Mouse (Mus musculus) large intestine, adult 2 months (tissue): ENCODE results near the gene Sdf2. TPM values are rescaled to one million over a fixed set of nuclear protein-coding genes. Genes with fewer than 3 reads are reported as not detected.

Source experiments
- DNase-seq: peaks from one replicate; pipeline ENCODE4 v3.0.0-alpha.2; 2012; ENCODE audit warnings: low read depth, low spot score
- WGBS: fragments of 180-500 bp; shearing (Covaris S2); methylation state at CpG from one replicate; pipeline ENCODE4 v1.1.7; 2018; 5-methylcytosine and 5-hydroxymethylcytosine counted together
- polyA plus RNA-seq: library from polyadenylated mRNA; depleted of rRNA; stranded (reverse); fragments of >200 nt; gene quantifications from 2 replicates; pipeline ENCODE4 v1.2.3, GENCODE M21; 2012; rRNA removed

Gene Sdf2
- polyA plus RNA-seq: 94.8 and 111 TPM in 2 replicates

GRCm38 (mm10) chr11:78245627-78246317 lies at the start of gene Sdf2, which contains the start of gene Supt6:
TSS of gene Sdf2 (plus strand) at chr11:78245746.
TSS of gene Supt6 (minus strand) at chr11:78245987.
- DNase-seq: peak; percentile 93

GRCm38 (mm10) chr11:78202372-78202771 lies 43.2 kb upstream of the Sdf2 start:
- 48% methylated on average over 3 of the region's 3 CpGs for WGBS
- DNase-seq: no peak

More at GRCm38 (mm10) chr11:78245627-78246317, at the start of gene Sdf2, which contains the start of gene Supt6:
- under 1% methylated on average over 50 of the region's 50 CpGs for WGBS

- DNase-seq: no peak
- 82% methylated on average over 6 of the region's 6 CpGs for WGBS
These were observed 41.3 kb upstream of the Sdf2 start for GRCm38 (mm10) chr11:78204287-78204686.

- 66% methylated on average over 13 of the region's 13 CpGs for WGBS
- DNase-seq: no peak
These were observed 40.0 kb upstream of the Sdf2 start for GRCm38 (mm10) chr11:78205361-78206206.

- no peak for DNase-seq
- WGBS: 87% methylated on average over 7 of the region's 7 CpGs
These were observed 38.4 kb upstream of the Sdf2 start for GRCm38 (mm10) chr11:78207190-78207589.

- 90% methylated on average over 6 of the region's 6 CpGs for WGBS
These were observed 35.7 kb upstream of the Sdf2 start for GRCm38 (mm10) chr11:78209886-78210285.

GRCm38 (mm10) chr11:78210615-78211014 lies 34.9 kb upstream of the Sdf2 start:
- 78% methylated on average over 7 of the region's 7 CpGs for WGBS
- no peak for DNase-seq

More at GRCm38 (mm10) chr11:78209886-78210285, 35.7 kb upstream of the Sdf2 start:
- DNase-seq: no peak

GRCm38 (mm10) chr11:78211513-78211912 lies 34.0 kb upstream of the Sdf2 start:
- DNase-seq: no peak
- WGBS: 42% methylated on average over 5 of the region's 5 CpGs

GRCm38 (mm10) chr11:78213086-78213817 lies 32.3 kb upstream of the Sdf2 start:
- no peak for DNase-seq

GRCm38 (mm10) chr11:78215709-78216317 lies 29.7 kb upstream of the Sdf2 start:
- 86% methylated on average over 11 of the region's 11 CpGs for WGBS

More at GRCm38 (mm10) chr11:78213086-78213817, 32.3 kb upstream of the Sdf2 start:
- 84% methylated on average over 14 of the region's 14 CpGs for WGBS

GRCm38 (mm10) chr11:78223586-78223985 lies 22.0 kb upstream of the Sdf2 start:
- WGBS: 91% methylated on average over 4 of the region's 4 CpGs
- DNase-seq: no peak

More at GRCm38 (mm10) chr11:78215709-78216317, 29.7 kb upstream of the Sdf2 start:
- DNase-seq: no peak

GRCm38 (mm10) chr11:78231518-78231917 lies 14.0 kb upstream of the Sdf2 start:
- DNase-seq: no peak

GRCm38 (mm10) chr11:78240193-78240857 lies 5.2 kb upstream of the Sdf2 start:
- DNase-seq: no peak
- WGBS: 74% methylated on average over 9 of the region's 9 CpGs

More at GRCm38 (mm10) chr11:78231518-78231917, 14.0 kb upstream of the Sdf2 start:
- 91% methylated on average over 6 of the region's 6 CpGs for WGBS

GRCm38 (mm10) chr11:78245261-78245626 lies 302 bp upstream of the Sdf2 start:
- WGBS: under 1% methylated on average over 19 of the region's 19 CpGs
- DNase-seq: no peak

- DNase-seq: peak; percentile 55
- 9% methylated on average over 7 of the region's 7 CpGs for WGBS
These were observed 919 bp downstream of the Sdf2 start for GRCm38 (mm10) chr11:78246318-78247011.

- WGBS: 19% methylated on average over 3 of the region's 3 CpGs
- DNase-seq: peak; percentile 78
These were observed 1.4 kb downstream of the Sdf2 start for GRCm38 (mm10) chr11:78247012-78247348.

- 65% methylated on average over 4 of the region's 4 CpGs for WGBS
- DNase-seq: no peak
These were observed 2.2 kb downstream of the Sdf2 start for GRCm38 (mm10) chr11:78247727-78248140.

- DNase-seq: no peak
- WGBS: 100% methylated on average over 1 of the region's 1 CpGs
These were observed 11.1 kb downstream of the Sdf2 start for GRCm38 (mm10) chr11:78256618-78257017.
